Mouse (Mus musculus) stomach, postnatal 0 days (tissue): ENCODE results near the gene Lhfpl5.

Experiments used
- CTCF ChIP-seq: IDR thresholded peaks from 2 replicates; pipeline ENCODE4 v1.5.1; 2016; ENCODE audit warnings: antibody characterized with exemption, low read depth, mild to moderate bottlenecking, moderate library complexity
- EP300 ChIP-seq: optimal IDR thresholded peaks from 2 replicates; pipeline ENCODE3; 2016; ENCODE audit warnings: antibody characterized with exemption

DNA sequence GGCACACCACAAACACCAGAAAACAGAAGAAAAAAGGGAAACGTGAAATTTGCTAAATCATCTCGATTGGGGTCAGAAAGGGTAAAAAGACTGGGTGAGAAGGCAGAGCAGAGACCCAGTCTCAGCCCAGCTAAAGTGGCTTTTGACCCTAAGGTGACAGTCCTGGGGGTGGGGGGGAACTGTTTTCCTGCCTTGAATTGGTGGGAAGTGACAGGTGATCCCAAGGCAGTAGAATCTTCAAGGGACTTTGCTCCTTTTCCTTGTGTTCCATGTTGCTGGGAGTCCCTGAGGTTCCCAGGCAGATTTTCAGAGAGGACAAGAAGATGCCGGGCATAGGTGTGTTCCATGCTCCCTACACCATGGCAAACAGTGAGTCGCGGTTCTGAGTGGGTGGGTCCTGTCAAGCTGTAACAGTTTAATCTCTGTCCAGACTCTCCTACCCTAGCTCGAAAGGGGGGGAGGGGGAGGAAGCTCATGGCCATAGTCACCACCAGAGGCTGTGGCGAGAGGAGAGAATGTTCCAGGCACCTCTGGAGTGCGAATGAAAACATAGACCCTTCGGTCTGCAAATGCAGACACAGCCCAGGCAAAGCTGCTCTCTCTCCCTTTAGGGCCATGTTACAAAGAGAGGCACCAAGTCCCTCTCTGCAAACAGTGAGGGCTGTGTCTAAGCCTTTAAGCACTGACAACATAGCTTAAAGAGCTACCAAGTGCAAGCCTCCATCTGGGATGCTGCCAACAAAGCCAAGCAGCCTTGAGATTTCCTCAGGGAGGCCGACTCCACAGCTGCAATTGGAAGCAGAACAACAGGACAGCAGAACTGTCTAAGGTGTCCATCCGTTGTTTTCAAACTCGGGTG is 48.0 kb upstream of the Lhfpl5 start:
- TF ChIP-seq CTCF (no peak), EP300 (no peak)
